Mouse (Mus musculus): Measurements from ENCODE around the gene Gbp7. TPM values are rescaled to one million over a fixed set of nuclear protein-coding genes. Genes with fewer than 3 reads are reported as not detected.
"Not testable (repeated sequence)": the region's sequence is repeated elsewhere in the genome, so short reads cannot be mapped to it uniquely, and the experiment has no call there.

The Gbp7 gene
- total RNA-seq, 4 experiments from 2014 or later: 1.9 to 5.2 (median 3.1) TPM

DNA sequence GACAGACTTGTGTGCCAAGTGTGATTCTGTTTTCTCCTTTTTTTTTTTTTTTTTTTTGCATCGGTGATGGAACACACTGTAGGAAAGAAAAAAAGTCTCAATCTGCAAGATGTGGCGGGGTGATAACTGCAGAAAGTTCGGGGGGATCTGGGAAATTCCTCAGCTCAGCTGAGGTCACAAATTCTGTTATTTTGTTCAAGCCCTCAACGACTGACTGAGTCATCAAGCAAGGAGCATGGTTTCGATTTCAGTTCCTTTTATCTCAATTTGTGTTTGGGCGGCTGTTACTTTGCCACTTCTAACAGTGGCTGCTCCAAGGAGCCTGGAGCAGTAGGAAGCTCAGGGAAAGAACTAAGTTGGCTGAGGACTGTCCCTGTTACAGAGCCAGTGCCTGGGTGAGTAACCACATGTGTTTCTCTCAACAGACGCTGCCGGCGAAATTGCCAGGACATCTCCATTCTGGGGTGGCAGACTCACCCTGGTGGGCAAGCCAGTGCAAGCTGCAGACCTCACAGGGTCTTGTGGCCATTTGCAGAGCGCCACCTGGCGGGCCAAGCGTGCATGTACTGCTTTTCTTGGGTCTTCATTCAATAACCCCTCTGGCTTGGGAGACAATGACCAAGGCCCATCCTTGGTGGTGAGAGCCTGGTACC lies 30.3 kb downstream of the Gbp7 start:
- DNase-seq (ENCODE audit: low spot score in 2 of 2): peak; percentile 36 to 76

DNA sequence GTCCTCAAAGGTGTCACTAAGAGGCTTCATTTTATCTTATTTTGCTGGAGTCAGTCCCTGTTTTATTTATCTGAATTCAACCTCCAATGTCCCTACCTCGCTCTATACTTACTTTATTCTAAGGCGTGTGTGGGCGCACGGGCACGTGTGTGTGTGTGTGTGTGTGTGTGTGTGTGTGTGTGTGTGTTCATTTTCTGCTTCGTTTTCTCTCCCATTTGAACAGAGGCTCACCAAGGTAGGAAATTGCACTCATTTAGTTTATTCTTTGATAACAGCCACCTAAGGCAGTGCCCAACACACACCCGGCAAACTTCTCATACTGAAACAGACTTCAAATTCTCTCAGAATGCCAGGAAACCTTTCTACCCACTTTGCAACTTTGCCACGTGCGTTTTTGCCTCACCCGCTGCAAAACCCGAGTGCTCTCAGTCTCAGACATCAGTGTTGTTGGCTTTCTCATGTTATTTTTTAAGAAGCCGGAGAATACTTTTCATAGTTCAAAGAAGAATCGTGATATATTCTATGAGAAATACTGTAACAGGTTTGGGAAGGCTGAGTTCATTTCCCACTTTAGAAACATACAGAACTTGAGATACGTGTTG lies 31.0 kb downstream of the Gbp7 start:
- no peak for DNase-seq (ENCODE audit: low spot score in 2 of 2)

DNA sequence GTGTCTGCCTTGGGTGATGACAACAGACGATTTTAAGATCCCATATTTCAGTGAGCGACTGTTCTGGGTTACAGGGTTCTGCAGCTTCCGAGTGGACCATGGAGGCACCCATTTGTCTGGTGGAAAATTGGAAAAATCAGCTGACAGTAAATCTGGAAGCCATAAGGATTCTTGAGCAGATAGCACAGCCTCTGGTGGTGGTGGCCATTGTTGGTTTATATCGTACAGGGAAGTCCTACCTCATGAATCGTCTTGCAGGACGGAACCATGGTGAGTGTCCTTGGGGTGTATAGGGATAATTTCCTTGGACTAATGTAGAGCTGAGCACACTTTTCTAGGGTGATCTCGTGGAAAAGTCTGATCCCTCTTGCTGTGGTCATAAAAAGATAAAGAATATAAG lies 31.5 kb downstream of the Gbp7 start:
- DNase-seq (ENCODE audit: low spot score in 2 of 2): no peak

DNA sequence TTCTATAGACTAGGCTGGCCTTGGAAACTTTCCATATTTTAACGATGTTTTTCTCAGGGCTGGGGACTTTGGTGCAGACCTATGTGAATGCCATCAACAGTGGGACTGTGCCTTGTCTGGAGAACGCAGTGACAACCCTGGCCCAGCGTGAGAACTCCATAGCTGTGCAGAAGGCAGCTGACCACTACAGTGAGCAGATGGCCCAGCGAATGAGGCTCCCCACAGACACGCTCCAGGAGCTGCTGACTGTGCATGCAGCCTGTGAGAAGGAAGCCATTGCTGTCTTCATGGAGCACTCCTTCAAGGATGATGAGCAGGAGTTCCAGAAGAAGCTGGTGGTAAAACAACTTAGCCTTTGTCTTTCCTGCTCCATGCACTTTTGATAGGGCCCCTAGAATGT lies 37.3 kb downstream of the Gbp7 start:
- not testable (repeated sequence) for DNase-seq (ENCODE audit: low spot score in 2 of 2)

DNA sequence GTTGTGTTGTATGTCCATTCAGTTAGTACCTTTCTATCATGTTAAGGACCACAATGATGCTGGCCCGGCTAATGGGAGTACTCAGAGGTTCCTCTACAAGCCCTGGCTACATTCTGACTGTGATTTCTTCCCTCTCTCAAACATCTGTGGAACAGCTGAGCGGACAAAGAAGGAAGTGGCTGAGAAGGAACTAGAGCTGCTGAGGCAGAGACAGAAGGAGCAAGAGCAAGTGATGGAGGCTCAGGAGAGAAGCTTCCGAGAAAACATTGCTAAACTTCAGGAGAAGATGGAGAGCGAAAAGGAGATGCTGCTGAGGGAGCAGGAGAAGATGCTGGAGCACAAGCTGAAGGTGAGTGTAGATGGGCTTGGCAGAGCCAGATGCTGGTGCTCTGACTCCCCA lies 40.6 kb downstream of the Gbp7 start:
- no peak for DNase-seq (ENCODE audit: low spot score in 2 of 2)

DNA sequence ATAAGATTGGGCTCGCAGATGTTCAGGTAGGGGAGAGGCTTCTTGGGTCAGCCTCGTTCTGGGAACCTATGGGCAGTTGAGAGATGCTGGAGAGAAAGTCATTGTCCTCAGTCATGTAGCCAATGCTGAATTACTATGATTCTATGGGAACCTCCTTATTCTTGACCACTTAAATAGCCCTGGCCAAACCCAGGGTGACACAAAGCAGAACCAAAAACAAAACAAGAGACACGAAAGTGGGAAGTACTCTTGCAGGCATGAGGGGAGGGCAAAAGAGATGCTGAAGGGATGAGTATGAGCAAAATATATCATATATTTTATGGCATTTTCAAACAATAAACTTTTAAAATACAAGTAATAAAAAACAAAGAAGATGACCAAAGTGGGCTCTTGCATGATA lies 47.0 kb downstream of the Gbp7 start:
- no peak for DNase-seq (ENCODE audit: low spot score in 2 of 2)

DNA sequence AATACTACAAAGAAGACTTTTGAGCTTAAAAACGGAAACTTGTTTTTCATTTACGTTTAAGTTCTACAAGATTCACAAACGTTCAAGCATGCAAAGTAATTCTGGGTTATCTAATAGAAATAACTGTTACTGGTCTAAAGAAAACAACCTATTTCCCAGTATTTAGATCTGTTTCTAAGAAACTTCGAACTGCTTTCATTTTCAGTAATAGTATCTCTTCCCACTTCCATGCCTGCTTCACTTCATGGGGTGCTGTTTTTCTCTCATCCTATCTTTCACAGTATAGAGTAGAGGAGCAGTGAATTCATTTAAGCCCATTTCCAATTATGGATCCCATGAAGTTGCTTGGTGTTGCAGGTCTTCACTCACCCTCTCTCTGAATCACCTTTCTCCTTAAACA lies 48.2 kb downstream of the Gbp7 start:
- DNase-seq (ENCODE audit: low spot score in 2 of 2): no peak

DNA sequence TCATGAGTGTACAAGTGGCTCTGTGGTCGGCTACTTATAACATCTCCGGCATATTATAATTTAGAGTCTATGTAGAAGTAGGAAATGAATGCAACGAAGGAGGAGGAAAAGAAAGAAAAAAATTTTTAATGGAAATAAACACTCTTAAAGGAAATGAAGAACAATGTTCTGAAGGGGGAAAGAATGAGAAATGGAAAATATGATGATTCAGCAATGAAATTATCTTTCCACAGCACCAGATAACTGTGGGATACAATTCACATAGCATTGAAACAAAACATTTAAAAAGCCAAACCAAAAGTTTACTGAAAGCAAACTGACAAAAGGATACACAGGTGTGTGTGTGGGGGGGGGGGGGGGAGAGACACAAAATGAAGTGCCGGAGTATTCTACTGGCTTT lies 52.9 kb downstream of the Gbp7 start:
- DNase-seq (ENCODE audit: low spot score in 2 of 2): no peak

DNA sequence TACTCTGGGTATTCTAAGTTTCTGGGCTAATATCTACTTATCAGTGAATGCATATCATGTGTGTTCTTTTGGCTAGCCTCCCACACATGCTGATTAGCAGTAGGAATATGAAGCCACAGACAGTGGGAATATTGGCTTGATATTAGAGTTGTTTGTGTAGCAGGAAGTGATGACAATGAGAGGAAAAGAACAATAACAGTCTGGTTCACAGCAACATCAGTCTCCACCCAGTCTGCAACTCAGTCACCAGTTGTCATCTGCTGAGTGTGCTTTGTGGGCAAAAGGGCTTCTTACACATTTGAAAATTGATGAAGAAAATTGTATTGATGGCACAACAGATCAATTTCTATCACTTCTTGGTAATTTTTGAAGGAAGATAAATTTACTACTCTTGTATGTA lies 57.2 kb downstream of the Gbp7 start:
- no peak for DNase-seq (ENCODE audit: low spot score in 2 of 2)

DNA sequence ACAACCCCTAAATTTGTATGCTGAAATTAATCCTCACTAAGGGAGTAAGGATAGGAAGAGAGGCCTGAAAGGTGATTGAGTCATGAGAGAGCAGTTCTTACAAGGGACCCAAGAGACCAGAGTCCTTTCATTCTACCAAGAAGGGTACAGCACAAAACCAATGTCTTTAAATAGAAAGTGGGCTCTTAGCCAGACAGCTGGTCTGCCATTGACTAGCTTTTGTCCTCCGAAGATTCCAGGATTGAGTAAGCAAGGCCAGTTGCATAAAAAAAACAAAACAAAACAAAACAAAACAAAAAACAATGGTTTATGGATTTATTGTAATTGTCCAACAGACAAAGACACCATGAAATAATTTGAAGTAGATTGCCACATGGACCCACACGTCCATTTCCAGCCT lies 58.7 kb downstream of the Gbp7 start:
- no peak for DNase-seq (ENCODE audit: low spot score in 2 of 2)

DNA sequence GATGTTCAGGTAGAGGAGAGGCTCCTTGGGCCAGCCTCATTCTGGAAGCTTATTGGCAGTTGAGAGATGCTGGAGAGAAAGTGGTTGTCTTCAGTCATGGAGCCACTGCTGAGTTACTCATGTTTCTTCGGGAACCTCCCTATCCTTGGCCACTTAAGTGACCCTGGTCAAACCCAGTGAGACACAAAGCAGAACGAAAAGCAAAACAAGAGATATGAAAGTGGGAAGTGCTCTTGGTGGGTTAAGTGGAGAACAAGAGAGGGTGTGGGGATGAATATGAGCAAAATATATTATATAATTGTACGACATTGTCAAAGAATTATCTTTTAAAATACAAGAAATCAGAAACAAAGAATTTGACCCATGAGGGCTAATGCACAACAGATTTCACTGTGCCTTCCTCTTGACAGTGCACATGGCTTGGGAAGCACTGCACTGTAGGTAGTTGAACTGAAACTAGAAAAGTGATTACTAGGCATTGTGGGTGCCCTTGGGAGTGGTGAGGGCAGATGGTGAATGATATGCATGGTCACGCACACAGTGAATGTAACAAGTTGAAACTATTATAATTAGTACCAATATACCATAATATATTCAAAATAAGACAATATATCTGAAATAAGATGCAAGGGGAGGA lies 60.4 kb downstream of the Gbp7 start:
- DNase-seq (ENCODE audit: low spot score in 2 of 2): no peak

DNA sequence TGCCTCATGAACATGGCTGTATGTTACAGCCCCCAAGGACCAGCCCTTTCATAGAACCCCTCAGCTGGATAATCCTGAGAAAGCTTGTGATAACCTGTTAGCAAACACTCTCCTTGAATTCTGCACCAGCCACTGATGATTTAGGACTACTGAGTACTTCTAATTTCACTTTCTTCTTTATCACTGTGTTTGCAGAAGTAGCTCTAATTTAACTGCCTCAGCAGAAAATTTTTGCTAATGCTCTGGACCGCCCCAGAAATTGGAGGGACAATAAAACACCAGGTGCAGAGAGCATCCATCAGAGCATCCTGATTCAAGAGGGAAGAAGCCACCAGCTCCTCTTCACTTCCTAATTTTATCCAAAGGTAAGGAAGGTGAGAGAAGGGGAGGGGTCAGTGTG lies 64.4 kb downstream of the Gbp7 start, which contains the start of gene Gbp2b:
TSS of gene Gbp2b (plus strand) at position 301 of the 400 bp plus-strand sequence.
- no peak for DNase-seq (ENCODE audit: low spot score in 2 of 2)

DNA sequence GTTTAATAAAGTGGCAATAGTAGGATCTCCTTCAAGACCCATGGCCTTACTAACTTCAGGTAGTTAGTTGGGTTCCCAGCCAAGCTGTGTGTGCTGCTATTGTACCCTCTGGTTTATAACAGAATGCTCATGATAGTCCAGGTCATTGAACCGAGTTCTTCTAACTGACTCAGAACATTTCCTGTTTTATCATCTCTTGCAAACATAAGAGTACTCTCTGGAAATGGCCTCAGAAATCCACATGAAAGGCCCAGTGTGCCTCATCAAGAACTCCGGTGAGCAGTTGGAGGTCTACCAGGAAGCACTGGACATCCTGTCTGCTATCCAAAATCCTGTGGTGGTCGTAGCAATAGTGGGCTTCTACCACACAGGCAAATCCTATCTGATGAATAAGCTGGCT lies 67.8 kb downstream of the Gbp7 start:
- no peak for DNase-seq (ENCODE audit: low spot score in 2 of 2)

Other genes with a start within 250 kb of the Gbp7 start
- gene Pdlim5, start 134.6 kb upstream of the Gbp7 start, total RNA-seq (2022): 10 to 100 TPM; 26.5 to 29.5 (median 28.1) TPM
- 1 to 10 TPM; 2.4 to 4.9 (median 3.6) TPM for gene Gbp5, start 36.4 kb upstream of the Gbp7 start, total RNA-seq (2022)
- 1 to 10 TPM; 3.1 to 9.8 (median 6.0) TPM for gene Gbp3, start 29.7 kb downstream of the Gbp7 start, total RNA-seq (2022)
- under 1 TPM in 2 of 4 experiments, not detected in 2; 0.14 to 0.39 TPM for gene Gbp2b, start 64.5 kb downstream of the Gbp7 start, total RNA-seq (2022)
- gene Gbp2, start 90.3 kb downstream of the Gbp7 start, total RNA-seq (2022): 1 to 10 TPM; 2.4 to 8.0 (median 4.3) TPM
- 1 to 10 TPM; 5.5 to 8.6 (median 6.3) TPM for gene Kyat3, start 170.7 kb downstream of the Gbp7 start, total RNA-seq (2022)
- gene Gtf2b, start 234.7 kb downstream of the Gbp7 start, total RNA-seq (2022): 10 to 100 TPM; 38.3 to 41.4 (median 39.4) TPM

Measured in layer of hippocampus, adult 8-10 months (tissue).